Mouse (Mus musculus) spleen, postnatal 14 days (tissue): ENCODE measurements around the gene Ptpre.
"Not testable (repeated sequence)": the region's sequence is repeated elsewhere in the genome, so short reads cannot be mapped to it uniquely, and the experiment has no call there.

Source experiments
- DNase-seq, 2 experiments: peaks; one replicate each; pipeline ENCODE4 v3.0.0; 2021 to 2022; ENCODE audit warnings: low spot score in 2 of 2

The Ptpre gene

DNA sequence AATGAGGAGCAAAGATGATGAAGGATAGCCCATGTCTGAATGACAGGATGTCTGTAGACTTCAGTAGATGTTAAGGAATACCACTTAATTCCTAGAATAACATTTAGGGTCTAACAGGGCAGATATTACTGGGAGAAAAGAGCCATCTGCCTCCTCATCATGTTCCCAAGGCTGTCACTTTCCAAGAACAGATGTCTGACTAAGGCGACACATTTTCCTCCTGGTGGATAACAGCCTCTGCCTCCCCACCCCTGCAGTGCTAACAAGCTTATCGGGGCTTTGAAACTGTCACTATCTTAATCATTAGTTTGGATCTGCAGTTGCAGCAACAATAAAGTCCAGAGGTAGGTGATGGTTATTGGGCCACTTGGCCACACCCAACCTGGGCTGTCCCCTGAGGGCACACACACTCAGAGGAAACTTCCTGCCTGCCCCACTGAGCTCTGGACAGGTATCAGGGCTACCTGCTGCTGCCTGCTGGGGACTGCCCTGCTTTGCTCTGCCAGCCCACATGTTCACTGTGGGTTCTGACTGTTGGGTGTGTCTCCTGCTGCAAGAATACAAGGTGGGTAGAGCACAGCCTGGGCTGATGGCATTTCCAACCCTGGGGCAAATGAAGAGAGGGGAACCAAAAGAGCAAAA lies 2.6 kb upstream of the Ptpre start:
- no peak for DNase-seq

DNA sequence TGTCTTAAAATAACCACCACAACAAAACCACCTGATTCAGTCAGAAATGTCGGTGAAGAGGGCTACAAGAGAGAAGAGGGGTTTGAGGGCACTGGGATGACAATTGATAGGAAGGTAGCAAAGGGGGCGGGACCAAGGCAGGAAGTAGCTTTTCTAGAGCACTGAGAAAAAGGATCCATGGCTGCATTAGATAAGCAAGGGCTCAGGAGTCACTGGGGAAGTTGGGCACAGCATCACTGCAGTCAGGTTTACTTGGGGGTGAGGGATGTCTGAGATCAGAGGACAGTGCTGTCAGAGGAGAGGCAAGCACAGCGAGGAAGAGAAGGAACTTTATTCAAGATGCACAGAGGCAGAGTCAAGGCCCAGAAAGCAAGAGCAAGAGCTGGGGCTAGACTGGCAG lies 1.4 kb upstream of the Ptpre start:
- no peak for DNase-seq

DNA sequence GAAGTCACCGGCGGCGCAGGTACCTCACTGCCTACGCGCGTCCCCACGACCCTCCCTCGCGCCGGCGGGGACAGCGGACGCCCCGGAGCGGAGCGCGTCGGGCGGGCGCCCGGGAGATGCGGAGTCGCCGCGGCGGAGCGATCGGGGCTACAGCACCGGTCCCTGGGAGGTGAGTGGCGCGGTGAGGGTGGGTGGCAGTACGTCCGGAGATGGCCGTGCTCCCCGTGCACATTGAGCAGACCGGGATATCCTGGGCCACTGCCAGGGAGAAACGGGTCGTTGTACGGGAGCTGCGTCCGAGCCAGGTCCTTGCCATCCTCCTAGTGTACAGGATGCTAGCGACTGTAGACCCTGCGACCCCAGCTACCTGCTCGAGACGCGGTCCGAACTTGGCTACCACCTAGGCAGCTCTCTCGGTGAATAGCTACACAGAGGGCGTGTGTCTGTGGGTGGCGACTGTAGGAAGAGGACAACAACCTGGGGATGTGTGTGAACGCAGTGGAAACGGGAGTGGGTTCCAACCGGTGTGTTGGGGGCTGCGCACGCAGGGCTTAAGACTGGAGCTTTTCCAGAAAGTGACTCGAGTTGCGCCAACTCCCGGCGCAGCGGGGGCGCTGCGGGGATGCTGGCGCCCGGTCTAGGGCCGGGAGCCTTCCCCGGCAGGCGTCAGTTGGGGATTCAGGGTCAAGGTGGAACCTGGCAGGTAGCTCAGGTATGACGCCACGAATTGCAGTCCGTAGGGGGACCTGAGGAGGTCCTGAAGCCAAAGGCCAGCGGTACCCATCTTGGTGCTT lies 864 bp downstream of the Ptpre start:
- DNase-seq = no peak

DNA sequence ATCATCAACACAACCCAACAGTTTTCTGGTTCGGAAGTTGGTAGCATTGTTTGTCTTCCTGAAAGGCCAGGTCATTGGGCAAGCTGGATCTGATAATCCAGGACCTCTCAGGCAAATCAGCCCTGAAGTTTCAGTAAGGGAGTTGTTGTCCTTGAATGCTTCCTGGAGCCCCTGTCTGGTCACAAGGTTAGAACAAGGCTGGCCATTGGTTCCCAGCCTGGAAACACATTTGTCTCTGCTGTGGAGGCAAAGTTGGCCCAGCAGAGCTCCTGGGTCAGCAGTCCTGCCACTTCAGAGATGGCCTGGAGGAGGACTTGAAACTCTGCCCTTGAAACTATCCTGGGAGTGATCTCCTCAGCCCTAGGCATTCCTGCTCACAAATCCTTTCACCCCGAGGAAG lies 2.1 kb downstream of the Ptpre start:
- no peak for DNase-seq

DNA sequence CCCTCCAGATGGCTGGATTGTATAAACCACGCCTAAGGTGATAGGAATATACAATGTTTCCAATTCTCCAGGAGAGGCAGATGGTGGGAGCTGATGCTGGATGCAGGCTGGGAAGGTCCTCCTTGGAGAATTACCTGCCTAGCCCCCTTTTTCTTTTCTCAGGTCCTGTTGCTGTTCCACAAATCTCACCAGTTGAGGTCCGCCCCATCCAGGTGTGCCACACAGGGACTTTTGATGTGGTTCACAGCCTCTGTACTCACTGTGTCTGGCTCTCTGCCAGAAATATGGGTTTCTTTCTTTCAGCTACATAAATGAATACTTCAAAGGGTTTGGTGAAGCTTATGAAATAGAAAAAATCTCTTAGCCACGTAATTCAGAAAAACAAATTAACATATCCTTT lies 5.0 kb downstream of the Ptpre start:
- DNase-seq = no peak

DNA sequence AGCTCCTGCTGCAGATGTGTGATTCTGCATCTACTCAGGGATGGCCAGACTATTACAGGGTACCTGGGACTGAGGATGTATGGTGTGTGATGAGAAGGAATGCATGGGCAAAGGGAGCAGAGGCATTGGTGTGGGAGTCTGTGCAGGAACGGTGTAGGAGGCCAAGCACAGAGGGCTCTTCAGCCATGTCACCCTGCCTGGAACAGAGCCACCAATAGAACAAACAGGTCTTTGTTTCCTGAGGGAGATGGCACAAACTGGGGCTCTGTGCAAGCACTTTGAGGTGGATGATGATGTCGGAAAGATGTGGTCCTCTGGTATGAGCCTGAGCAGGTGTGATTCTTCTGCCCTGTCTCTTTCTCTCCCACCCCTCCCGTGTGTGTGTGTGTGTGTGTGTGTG lies 5.8 kb downstream of the Ptpre start:
- no peak for DNase-seq

DNA sequence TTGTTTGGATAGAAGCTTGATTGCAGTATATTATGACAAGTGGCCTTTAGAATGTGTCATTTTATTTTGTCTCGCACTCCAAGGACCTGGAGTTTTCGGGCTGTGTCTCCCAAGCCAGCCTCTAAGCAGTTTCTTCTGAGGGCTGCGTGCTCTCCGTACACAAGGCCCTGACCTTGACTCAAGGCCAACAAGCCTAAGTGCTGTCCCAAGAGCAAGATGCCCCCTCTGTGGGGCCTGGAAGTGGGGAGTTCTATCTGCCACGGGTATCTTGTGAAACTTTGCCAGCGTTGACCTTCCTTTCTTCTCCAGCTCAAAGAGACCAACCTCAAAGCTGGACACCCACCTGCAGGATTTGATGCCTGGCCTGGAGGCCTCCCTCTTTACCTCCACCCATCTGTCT lies 7.0 kb downstream of the Ptpre start:
- DNase-seq = no peak

DNA sequence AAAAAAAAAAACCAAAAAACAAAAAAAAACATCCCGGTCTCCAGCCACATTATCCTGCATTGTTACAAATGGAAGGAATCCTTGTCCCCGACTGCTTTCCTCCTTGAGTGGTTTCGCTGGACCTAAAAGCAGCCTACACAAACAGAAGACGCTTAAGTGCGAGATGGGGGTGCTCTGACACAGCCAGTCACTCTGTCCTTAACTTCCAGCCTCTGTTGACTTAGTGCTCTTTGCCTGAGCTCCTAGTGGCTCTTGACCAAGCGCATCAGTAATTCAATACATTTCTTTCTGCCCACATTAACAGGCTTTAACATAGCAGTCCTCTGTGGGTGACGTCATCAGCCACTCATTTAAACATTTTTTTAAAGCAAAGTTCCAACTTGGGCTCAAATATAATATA lies 8.7 kb downstream of the Ptpre start:
- DNase-seq = no peak

DNA sequence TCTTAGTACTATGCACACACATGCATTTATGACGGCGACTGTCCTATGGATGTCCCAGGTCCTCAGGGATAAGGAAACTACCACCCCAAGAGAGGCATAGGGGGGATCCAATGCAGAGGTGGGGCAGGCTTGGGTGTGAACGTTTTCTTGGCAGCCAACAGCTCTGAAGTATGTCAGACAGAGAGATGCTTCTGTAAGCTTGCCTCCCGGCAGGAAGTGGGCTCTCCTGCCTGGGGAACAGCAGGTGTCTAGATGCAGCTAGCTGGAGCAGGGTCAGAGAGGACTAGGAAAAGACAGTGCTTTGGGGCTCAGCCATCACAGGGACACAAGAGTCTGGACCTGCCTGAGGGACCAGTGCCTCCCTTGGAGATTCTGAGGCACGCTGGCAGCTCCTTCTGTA lies 9.2 kb downstream of the Ptpre start:
- no peak for DNase-seq

DNA sequence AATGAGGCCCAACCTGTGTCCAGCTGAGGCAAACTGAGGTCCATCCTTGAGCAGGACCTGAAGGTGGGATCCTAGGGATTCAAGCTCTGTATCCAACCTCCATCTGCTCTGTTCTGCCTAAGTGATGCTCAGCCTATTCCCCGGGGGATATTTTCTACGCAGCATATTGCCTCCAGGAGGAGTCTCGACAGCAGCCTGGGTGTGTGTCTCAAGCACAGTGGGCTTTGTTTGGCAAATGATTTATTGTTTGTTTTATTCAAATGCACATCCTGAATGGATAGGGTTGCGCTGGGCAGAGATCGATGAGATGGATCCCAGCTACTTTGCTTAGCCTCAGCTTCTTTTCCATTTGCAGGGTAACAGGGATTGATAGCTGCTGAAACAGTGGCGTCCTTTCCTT lies 11.2 kb downstream of the Ptpre start:
- no peak for DNase-seq

DNA sequence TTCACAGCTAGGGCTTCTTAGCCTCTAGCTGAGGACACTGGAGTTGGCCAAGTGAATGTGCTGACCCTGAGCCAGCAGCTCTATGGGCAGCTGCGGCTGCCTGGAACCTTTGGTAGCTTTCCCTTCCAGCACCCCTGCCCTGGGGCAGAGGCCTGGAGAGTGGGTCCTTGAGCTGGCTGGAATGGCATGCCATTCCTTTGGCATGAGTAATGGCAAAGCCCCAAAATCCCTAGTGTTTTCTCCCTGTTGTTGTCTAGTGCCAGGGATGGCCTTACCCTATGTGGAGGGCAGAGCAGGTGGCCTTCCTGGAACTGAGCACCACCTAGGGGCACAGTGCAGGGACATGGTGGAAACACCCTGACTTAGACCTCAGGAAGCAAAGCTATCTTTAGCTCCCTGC lies 14.3 kb downstream of the Ptpre start:
- no peak for DNase-seq

DNA sequence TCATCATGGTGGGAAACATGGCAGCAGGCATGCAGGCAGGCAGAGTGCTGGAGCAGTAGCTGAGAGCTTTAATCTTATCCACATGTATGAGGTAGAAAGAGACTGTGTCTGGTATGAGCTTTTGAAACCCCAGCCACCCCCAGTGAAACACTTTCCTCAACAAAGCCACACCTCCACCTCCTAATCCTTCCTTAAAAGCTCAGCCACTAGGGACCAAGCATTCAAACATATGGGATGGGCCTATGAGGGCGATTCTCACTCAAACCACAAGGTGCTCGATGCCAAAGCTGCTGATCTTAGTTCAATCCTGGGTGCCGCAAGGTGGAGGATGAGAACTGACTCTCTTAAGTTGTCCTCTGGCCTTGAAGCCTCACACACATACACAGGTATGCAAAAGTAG lies 16.3 kb downstream of the Ptpre start:
- DNase-seq = no peak

DNA sequence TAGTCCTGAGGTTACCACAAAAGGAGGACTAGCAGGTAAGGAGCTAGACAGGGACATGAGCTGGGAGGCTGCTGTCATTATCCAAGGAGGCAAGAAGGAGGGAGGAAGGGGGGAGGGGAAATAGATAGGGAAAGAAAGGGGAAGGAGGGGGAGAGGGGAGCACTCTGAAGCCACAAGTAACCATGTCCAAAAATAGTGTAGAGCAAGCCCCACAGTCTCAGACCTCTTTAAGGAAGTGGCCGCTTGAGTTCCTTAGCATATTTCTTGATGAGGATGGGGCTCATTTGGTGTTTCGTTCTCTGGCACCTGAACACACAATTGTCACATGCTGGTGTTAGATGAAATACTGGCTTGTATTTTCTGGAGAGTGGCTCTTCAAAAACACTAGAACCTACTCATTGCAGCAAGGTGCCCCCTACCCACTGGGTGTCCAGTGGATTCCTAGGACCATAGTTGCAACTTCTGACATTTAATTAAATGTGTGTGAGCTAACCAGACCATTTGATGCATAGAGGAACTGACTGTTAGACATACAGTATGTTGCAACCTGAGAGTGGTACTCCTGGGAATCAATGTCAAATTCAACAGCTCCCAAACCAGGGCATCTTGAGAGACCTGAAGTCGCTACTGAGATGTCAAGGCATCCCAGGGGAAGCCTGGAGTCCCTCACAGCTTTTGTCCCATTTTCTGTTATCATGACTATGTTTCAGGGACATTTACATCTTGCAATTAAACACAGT lies 19.6 kb downstream of the Ptpre start:
- no peak for DNase-seq

DNA sequence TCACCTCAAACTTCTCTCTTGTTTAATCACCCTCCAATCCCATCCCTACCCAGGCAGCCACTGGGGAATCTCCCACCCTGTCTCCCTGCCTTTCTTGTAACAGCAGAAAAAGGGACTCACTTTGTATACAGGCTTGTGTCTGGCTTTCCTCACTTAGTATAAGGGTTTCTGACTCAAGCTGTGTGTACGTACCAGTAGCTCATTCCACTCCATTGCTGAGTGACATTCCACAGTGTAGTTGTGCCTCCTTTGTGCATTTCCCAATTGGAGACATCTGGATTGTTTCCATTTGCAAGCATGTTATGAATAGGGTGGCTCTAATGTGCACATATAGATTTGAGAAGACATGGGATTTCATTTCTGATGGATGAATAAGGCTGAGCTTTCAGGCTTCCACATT lies 23.0 kb downstream of the Ptpre start:
- DNase-seq = no peak

DNA sequence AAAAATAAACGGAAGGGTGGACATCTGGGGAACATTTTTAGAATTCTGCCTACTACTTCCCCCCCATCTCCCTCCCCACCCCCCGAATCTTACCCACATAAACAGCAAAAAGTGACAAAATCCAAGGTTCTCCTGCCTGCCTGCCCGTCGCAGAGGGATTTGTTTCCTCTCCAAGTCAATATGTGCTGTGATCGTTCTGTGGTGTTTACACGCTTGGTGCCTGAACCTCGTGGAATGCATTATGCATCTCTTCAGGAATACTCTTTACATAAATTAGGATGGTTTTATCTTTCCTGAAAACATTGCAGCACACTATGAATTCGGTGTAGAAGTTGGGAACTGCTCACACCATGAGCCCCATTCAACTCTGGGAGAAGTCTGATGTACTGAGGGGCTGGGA lies 26.7 kb downstream of the Ptpre start:
- DNase-seq = no peak

DNA sequence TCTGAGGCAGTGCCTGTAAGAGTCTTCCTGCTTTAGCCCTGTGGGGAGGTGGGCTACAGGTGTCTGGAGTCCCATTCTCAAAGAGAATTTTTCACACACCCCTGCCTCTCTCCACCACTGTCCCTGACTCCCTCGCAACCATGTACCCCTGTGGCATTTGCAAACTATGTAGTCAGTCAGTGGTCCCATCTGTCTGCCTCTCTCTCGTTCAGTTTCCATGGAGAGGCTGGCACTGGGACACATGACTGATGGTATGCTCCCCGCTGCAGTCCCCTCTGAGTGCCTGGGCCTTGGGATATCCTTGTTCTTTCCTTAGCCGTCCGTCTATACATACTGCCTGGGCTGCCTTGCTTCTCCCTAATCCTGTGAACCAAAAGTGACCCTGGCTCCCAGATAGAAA lies 28.7 kb downstream of the Ptpre start:
- no peak for DNase-seq

DNA sequence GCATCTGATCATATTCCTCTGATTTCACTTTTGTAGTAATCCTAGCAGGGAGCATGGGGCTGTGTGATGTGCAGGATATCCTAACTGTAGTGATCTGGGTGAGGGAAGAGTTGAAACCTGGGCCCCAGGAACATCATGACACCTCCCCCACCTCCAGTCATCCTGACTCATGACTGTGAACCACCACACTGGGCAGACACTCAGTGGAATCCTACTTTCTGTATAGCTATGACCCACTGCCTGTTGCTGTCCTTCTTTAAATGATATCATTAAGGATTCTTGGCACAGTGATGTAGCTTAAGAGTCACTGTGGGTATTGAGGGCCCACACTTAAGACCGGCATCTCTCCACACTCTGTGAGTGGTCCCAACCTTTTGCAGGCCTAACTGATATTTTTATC lies 30.3 kb downstream of the Ptpre start:
- no peak for DNase-seq

DNA sequence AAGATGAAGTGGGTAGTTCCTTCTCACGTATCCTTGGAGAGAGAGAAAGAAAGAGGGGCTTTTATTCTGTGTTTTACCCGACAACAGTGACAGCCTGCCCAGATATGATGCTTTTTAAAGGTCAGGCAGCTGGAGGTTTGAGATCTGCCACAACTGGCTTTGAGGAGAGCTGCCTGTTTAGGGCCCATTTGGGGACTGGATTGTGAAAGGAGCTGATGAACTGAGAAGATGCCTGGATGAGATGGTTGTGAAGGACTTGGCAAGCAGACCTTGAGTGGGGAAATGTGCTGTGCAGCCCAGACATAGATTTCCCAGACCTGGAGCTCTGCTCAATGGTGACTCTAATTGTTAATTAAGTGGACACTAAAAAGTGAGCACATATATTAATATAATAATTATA lies 31.3 kb downstream of the Ptpre start:
- no peak for DNase-seq

DNA sequence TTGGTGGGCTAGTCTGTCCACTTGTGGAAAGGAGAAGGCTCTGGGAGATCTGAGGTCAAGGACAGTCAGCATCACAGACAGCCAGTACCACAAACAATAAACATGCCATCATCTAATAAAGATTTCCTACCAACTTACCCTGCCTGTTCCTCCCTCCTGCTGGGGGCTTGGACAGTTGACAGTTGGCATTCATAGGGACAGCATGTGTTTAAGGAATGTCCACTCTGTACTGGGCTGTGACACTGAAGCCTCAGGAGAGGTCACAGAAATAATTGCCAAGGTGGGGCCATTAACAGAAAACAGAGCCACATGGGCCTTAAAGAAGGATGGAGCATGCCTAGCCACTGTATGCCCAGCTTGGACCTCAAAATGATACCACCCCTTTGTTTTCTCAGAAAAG lies 34.1 kb downstream of the Ptpre start:
- DNase-seq = no peak

DNA sequence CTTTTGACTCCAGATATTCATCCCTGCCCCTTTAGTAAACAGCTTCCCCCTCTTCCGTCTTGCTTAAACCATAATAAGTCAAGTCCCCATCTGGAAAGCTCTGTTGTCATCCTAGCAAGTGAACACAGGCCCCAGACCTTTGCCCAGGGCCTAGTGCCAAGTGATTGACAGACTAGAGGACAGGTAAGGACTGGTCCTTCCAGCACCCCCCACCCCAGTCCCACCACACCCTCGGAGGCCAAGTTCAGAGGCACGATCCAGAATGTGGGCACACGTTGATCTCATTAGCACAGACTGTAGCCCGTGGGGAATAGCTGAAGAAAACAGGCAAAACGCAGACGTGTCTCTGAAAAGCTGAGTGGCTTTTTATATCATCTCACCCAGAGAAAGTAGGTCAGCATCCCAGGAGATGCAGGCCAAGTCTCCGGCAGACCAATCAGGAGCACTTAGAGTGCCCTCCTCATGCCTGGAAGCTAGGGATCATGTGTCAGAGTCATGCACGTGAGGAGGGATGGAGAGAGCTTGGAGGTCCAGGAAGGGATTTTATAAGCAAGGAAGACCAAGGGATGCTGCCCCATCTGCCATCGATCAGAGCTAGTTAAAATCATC lies 34.8 kb downstream of the Ptpre start:
- DNase-seq = no peak

DNA sequence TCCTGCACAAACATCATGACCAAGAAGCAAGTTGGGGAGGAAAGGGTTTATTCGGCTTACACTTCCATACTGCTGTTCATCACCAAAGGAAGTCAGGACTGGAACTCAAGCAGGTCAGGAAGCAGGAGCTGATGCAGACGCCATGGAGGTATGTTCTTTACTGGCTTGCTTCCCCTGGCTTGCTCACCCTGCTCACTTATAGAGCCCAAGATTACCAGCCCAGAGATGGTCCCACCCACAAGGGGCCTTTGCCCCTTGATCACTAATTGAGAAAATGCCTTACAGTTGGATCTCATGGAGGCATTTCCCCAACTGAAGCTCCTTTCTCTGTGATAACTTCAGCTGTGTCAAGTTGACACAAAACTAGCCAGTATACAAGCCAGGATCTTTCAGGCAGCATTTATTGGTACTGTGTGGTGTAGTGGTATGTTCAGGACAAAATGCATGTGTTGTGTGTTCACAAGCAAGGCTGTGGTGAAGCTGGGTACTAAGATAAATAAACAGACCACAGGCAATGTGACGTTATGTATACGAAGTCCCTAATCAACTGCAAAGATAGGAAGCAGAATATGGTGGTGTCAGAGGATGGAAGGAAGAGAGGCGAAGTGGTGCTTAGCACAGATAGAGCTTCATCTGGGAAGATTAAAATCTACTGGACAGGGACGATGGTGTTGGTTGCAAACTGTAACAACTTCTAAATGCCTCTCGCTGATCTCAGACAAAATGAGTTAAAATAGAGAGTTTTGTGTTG lies 38.2 kb downstream of the Ptpre start:
- DNase-seq = not testable (repeated sequence)

DNA sequence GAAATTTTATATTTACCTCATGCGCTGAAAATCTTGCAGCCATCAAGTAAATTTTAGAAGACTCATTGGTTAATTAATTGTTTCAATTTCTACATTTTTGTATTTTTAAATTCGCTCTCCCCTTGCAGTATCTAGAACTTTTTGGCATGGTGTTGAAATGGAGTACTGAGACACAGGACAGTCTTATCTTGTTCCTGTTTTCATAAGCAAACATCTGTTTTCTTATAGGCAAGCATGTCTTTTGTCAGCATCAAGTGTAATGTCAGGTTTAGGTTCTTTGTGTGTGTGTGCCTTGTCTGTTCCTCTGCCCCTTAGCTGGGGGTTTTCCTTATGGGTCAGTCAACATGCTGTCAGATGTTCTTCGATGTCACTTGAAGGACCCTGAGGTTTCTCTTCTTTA lies 39.0 kb downstream of the Ptpre start:
- no peak for DNase-seq
